Mouse (Mus musculus): ENCODE measurements around the gene Pcyt1b. TPM values are rescaled to one million over a fixed set of nuclear protein-coding genes. Genes with fewer than 3 reads are reported as not detected.

The Pcyt1b gene
- under 1 TPM; 0.09 to 0.13 TPM for total RNA-seq (2023)

GRCm38 (mm10) chrX:93654218-93655002, at the start of gene Pcyt1b:
Gene Pcyt1b, plus strand, starts transcription at chrX:93654863.

GRCm38 (mm10) chrX:93631657-93632449, 22.8 kb upstream of the Pcyt1b start, which contains the start of gene Pola1:
Gene Pola1, minus strand, starts transcription at chrX:93632155.

Other genes with a start within 250 kb of the Pcyt1b start
- gene Pola1, start 22.7 kb upstream of the Pcyt1b start, total RNA-seq (2023) = 1 to 10 TPM; 7.2 to 8.9 TPM
- gene Pdk3, start 177.3 kb downstream of the Pcyt1b start, total RNA-seq (2023) = 10 to 100 TPM; 18.7 to 28.4 TPM